In genomic region chr4:138711051-138711820, GRCm38 (mm10) we compare ENCODE assay signal across 14 mouse cellular contexts. TPM values are rescaled to one million over a fixed set of nuclear protein-coding genes. Genes with fewer than 3 reads are reported as not detected.
A peak's percentile ranks its signal among the peaks of the same experiment; 100 is the strongest.
DNase-seq lines count a peak whose midpoint lies in the region; ATAC-seq and TF ChIP-seq lines count a peak whose summit lies in the region.
"Had no signal": no experiment of that assay in that cellular context is flagged by ENCODE, and none has a peak within 500 bp of the region (broad histone marks: within the 10 kb centered on the region; RNA-seq: fewer than 3 reads in every experiment).

No protein-coding gene starts in this region.

- no peak overlapping the region for H3K27ac ChIP-seq in kidney, adult 2 months (ENCODE audit: insufficient read depth, low read depth, low read length)
- peak overlapping the region; percentile 22; the same call in 1 of the 2 replicates for H3K27ac ChIP-seq in midbrain, embryonic 16.5 days (ENCODE audit: low read length)

- DNase-seq in cerebellum, postnatal 10 days: peak; percentile 83 to 85
- no peak for DNase-seq in cerebellum, postnatal 36 days
- DNase-seq in kidney, postnatal 10 days: peak; percentile 18
- no peak for DNase-seq in kidney, adult 2 months
- peak; percentile 86 for DNase-seq in R1 (ENCODE audit: low read depth, low spot score)
- no peak for DNase-seq in right cerebral cortex, postnatal 25 days
- DNase-seq: adrenal gland, postnatal 10 days; heart, adult 18-20 months; kidney, adult 9 months; lung, adult 18-20 months; thymus, postnatal 36 days had no signal

- no peaks in the 10 kb centered on the region for H3K4me1 ChIP-seq in kidney, adult 2 months (ENCODE audit: control insufficient read depth, insufficient read depth, low read length)
- no peaks in the 10 kb centered on the region; the same call in 1 of the 2 replicates for H3K4me1 ChIP-seq in midbrain, embryonic 16.5 days (ENCODE audit: control insufficient read depth, insufficient read depth, low read length)

- no peak for TF ChIP-seq POLR2A in kidney, adult 2 months (IDR thresholded peaks at IDR 0.05; ENCODE audit: low read depth, low read length)

- H3K4me2 ChIP-seq in midbrain, embryonic 16.5 days (ENCODE audit: low read length): no peak overlapping the region

- no peak overlapping the region for H3K9ac ChIP-seq in midbrain, embryonic 16.5 days (ENCODE audit: low read depth, low read length)

- no peaks in the 10 kb centered on the region for H3K9me3 ChIP-seq in midbrain, embryonic 16.5 days (replicated peaks; ENCODE audit: control insufficient read depth, low read length, poor library complexity, severe bottlenecking)

- H3K36me3 ChIP-seq in kidney, adult 2 months (ENCODE audit: control insufficient read depth, insufficient read depth, low read length): no peaks in the 10 kb centered on the region
- H3K36me3 ChIP-seq in midbrain, embryonic 16.5 days (ENCODE audit: control insufficient read depth, insufficient read depth, low read length): no peaks in the 10 kb centered on the region

- 48% methylated on average over 17 of the region's 17 CpGs for WGBS in kidney, adult 2 months
- WGBS in midbrain, embryonic 16.5 days: 69% methylated on average over 17 of the region's 17 CpGs

- H3K27me3 ChIP-seq in kidney, adult 2 months (replicated peaks; ENCODE audit: control insufficient read depth, insufficient read depth, low read length): no peaks in the 10 kb centered on the region
- H3K27me3 ChIP-seq in midbrain, embryonic 16.5 days (ENCODE audit: control insufficient read depth, insufficient read depth, low read depth, low read length): no peaks in the 10 kb centered on the region

- no peak for TF ChIP-seq CTCF in kidney, adult 2 months (conservative IDR thresholded peaks at IDR 0.05; ENCODE audit: insufficient read depth, insufficient read length, low read depth, low read length)

- no peak for ATAC-seq in midbrain, embryonic 16.5 days

- H3K4me3 ChIP-seq in kidney, adult 2 months (ENCODE audit: insufficient read depth, low read depth, low read length): no peak overlapping the region
- no peak overlapping the region for H3K4me3 ChIP-seq in midbrain, embryonic 16.5 days (ENCODE audit: low read depth, low read length)

RNA-seq across cellular contexts. Expression of gene Pla2g2c, which starts 13.4 kb away (rescaled TPM):
- 0.87 and 1.2 TPM in 2 replicates for polyA plus RNA-seq in kidney, adult 2 months (2012; rRNA removed)
- polyA plus RNA-seq in midbrain, embryonic 16.5 days (2015; fragmentation: Nextera tagmentation; extraction: Ambion mirVana): 0.25 and 0.30 TPM in 2 replicates
- polyA plus RNA-seq: liver, adult 2 months had no signal

RNA-seq across cellular contexts. Expression of gene Ubxn10, which starts 25.7 kb away (rescaled TPM):
- polyA plus RNA-seq in kidney, adult 2 months (2012; rRNA removed): 5.6 and 6.8 TPM in 2 replicates
- 4.7 and 5.4 TPM in 2 replicates for polyA plus RNA-seq in midbrain, embryonic 16.5 days (2015; fragmentation: Nextera tagmentation; extraction: Ambion mirVana)

RNA-seq across cellular contexts. Expression of gene Pla2g2f, which starts 46.2 kb away (rescaled TPM):
- polyA plus RNA-seq in kidney, adult 2 months (2012; rRNA removed): 0.03 TPM in 1 of 2 replicates, not detected in the other
- polyA plus RNA-seq in midbrain, embryonic 16.5 days (2015; fragmentation: Nextera tagmentation; extraction: Ambion mirVana): 0.11 TPM in 1 of 2 replicates, not detected in the other
- polyA plus RNA-seq: heart, postnatal 0 days; liver, adult 2 months had no signal

Comparison
In these comparisons a context has a peak if more than half of its experiments do, and no peak if none do; other contexts are left out.
1. DNase-seq: peak in cerebellum, postnatal 10 days (2 of 2), kidney, postnatal 10 days (single experiment) and R1 (single experiment); none in cerebellum, postnatal 36 days (0 of 2), kidney, adult 2 months (single experiment) and right cerebral cortex, postnatal 25 days (single experiment).